Mouse (Mus musculus) embryonic facial prominence, embryonic 13.5 days (tissue): ENCODE data around the gene Nono. TPM values are rescaled to one million over a fixed set of nuclear protein-coding genes. Genes with fewer than 3 reads are reported as not detected.

Experiments
- ATAC-seq: fragments of 200-750 bp; cut with Nextera tagmentation; 2 replicates; pipeline ENCODE4 v1.8.0; 2017; ENCODE audit warnings: low read depth; ENCODE audit not compliant: insufficient number of reproducible peaks, insufficient read depth, low FRiP score, low TSS enrichment
- H3K27ac ChIP-seq: fragments of 300-500 bp; sonication (generic); 2 replicates; pipeline ENCODE4 v1.5.1; 2015; ENCODE audit warnings: moderate library complexity, mild to moderate bottlenecking, inconsistent platforms
- H3K27me3 ChIP-seq: fragments of 300-500 bp; sonication (generic); 2 replicates; pipeline ENCODE4 v1.6.1; 2015; ENCODE audit warnings: mild to moderate bottlenecking, inconsistent platforms
- H3K36me3 ChIP-seq: fragments of 300-500 bp; sonication (generic); 2 replicates; pipeline ENCODE4 v1.6.1; 2015; ENCODE audit warnings: mild to moderate bottlenecking, inconsistent platforms
- H3K4me1 ChIP-seq: fragments of 300-500 bp; sonication (generic); 2 replicates; pipeline ENCODE4 v1.6.1; 2015; ENCODE audit warnings: inconsistent platforms
- H3K4me2 ChIP-seq: fragments of 300-500 bp; sonication (generic); 2 replicates; pipeline ENCODE4 v1.6.1; 2015; ENCODE audit warnings: moderate library complexity, mild to moderate bottlenecking, inconsistent platforms
- H3K4me3 ChIP-seq: fragments of 300-500 bp; sonication (generic); 2 replicates; pipeline ENCODE4 v1.5.1; 2015; ENCODE audit warnings: mild to moderate bottlenecking, inconsistent platforms
- H3K9ac ChIP-seq: fragments of 300-500 bp; sonication (generic); 2 replicates; pipeline ENCODE4 v1.6.1; 2015; ENCODE audit warnings: mild to moderate bottlenecking, inconsistent platforms
- H3K9me3 ChIP-seq: fragments of 300-500 bp; sonication (generic); 2 replicates; pipeline ENCODE4 v1.6.1; 2016; ENCODE audit warnings: inconsistent platforms
- WGBS: fragments of 180-500 bp; shearing (Covaris S2); methylation state at CpG from one replicate; pipeline ENCODE4 v1.1.7; 2015; ENCODE audit warnings: mixed read lengths; 5-methylcytosine and 5-hydroxymethylcytosine counted together
- polyA plus RNA-seq: library from polyadenylated mRNA; unstranded; fragments of >200 nt; fragmentation: Nextera tagmentation; extraction: Ambion mirVana; gene quantifications from 2 replicates; pipeline ENCODE4 v1.2.1, GENCODE M21; 2015

Gene Nono
- 491 TPM in 2 replicates for polyA plus RNA-seq

- peak; percentile 95 for ATAC-seq
- no peaks in the 10 kb centered on the region for H3K4me1 ChIP-seq
- WGBS = 20% methylated on average over 51 of the region's 51 CpGs
- H3K9me3 ChIP-seq = no peaks in the 10 kb centered on the region
- peaks cover 16% of the 10 kb centered on the region for H3K36me3 ChIP-seq
- H3K27ac ChIP-seq = peak within 1 kb of the TSS; percentile 95
- peak within 1 kb of the TSS; percentile 88 for H3K9ac ChIP-seq
- no peaks in the 10 kb centered on the region for H3K27me3 ChIP-seq
- H3K4me2 ChIP-seq = peak within 1 kb of the TSS; percentile 57
- peak within 1 kb of the TSS; percentile 61 for H3K4me3 ChIP-seq
Measured at GRCm38 (mm10) chrX:101429142-101429949, at the start of gene Nono. Gene Nono (plus strand): TSS chrX:101429318.

GRCm38 (mm10) chrX:101379744-101380143, 49.4 kb upstream of the Nono start:
- 53% methylated on average over 1 of the region's 1 CpGs for WGBS
- no peak overlapping the region for H3K9ac ChIP-seq
- H3K27me3 ChIP-seq = peaks cover 76% of the 10 kb centered on the region
- H3K27ac ChIP-seq = no peak overlapping the region
- no peak overlapping the region for H3K4me3 ChIP-seq
- H3K4me1 ChIP-seq = no peaks in the 10 kb centered on the region
- no peak overlapping the region for H3K4me2 ChIP-seq
- no peak for ATAC-seq
- no peaks in the 10 kb centered on the region for H3K36me3 ChIP-seq
- no peaks in the 10 kb centered on the region for H3K9me3 ChIP-seq

DNA sequence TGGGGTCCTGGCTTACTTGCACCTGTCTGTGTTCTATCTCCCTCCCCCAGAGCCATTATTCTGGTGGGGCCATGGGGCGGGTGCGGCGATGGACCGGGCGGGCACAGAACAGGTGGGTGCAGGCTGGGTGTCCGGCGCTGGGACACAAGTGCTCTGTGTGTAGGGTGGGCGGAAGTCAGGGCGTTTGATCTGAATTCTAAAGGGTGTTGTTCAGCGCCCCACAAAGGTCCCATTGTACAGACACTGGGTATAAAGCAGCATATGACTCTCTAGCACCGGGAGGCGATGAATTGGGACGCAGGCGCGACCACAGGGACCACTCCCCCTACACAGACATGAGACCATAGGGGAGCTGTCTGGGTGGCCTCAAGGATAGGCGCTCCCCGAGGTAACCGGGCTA, 45.7 kb upstream of the Nono start:
- Histone ChIP-seq H3K36me3 (no peaks in the 10 kb centered on the region), H3K9me3 (no peaks in the 10 kb centered on the region), H3K27ac (no peak overlapping the region), H3K9ac (no peak overlapping the region), H3K4me2 (no peak overlapping the region), H3K4me3 (no peak overlapping the region), H3K4me1 (no peaks in the 10 kb centered on the region), H3K27me3 (peaks cover 87% of the 10 kb centered on the region)
- WGBS = 32% methylated on average over 18 of the region's 18 CpGs
- no peak for ATAC-seq

- H3K36me3 ChIP-seq = no peaks in the 10 kb centered on the region
- peaks cover 88% of the 10 kb centered on the region for H3K27me3 ChIP-seq
- H3K9ac ChIP-seq = 0 out of 2 replicates have a peak overlapping the region, but pooled peaks have one; percentile 49
- no peaks in the 10 kb centered on the region for H3K9me3 ChIP-seq
- no peak overlapping the region for H3K27ac ChIP-seq
- no peak for ATAC-seq
- H3K4me2 ChIP-seq = peak overlapping the region; percentile 55
- H3K4me3 ChIP-seq = peak overlapping the region; percentile 32
- no peaks in the 10 kb centered on the region for H3K4me1 ChIP-seq
- 22% methylated on average over 32 of the region's 32 CpGs for WGBS
Measured at GRCm38 (mm10) chrX:101384439-101385137, 44.5 kb upstream of the Nono start.

- Histone ChIP-seq H3K9ac (no peak overlapping the region), H3K27ac (no peak overlapping the region), H3K27me3 (peaks cover 75% of the 10 kb centered on the region), H3K4me1 (no peaks in the 10 kb centered on the region), H3K4me2 (no peak overlapping the region), H3K4me3 (no peak overlapping the region), H3K9me3 (no peaks in the 10 kb centered on the region), H3K36me3 (no peaks in the 10 kb centered on the region)
- no peak for ATAC-seq
- WGBS = 28% methylated on average over 4 of the region's 4 CpGs
Measured at GRCm38 (mm10) chrX:101386222-101386621, 42.9 kb upstream of the Nono start.

DNA sequence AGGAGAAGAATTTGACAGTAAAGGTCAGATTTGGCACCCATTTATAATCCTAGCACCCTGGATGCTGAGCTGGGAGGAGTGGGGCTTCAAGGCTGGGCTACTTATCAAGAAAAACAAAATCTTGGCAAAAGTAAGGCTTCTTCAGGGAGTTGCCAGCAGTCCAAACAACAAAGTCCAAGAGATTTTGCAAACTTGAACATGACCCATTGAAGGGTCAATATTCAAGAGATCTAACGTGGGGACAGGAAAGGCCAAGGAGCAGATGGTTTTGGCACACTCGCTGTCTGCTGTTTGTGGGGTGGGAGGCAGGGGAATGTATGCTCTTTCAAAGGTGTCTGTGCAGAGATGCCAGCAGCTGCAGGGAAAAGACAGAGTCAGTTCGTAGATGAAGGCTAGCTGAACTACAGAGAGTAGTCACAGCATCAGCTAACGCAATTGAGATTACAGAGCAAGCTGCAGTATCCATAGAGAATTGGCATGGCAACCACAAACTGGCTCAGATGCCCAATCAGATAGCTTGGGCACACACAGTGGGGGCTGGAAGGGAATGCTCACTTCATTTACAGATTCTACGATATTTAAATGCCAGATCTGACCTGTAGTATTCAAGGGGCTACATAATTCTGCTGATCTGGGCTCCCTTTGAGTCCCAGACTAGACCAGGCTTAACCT, 40.1 kb upstream of the Nono start:
- peaks cover 55% of the 10 kb centered on the region for H3K27me3 ChIP-seq
- no peaks in the 10 kb centered on the region for H3K36me3 ChIP-seq
- H3K4me3 ChIP-seq = no peak overlapping the region
- no peak overlapping the region for H3K9ac ChIP-seq
- ATAC-seq = no peak
- no peak overlapping the region for H3K27ac ChIP-seq
- H3K4me2 ChIP-seq = no peak overlapping the region
- WGBS = 69% methylated on average over 5 of the region's 5 CpGs
- H3K9me3 ChIP-seq = no peaks in the 10 kb centered on the region
- no peaks in the 10 kb centered on the region for H3K4me1 ChIP-seq

DNA sequence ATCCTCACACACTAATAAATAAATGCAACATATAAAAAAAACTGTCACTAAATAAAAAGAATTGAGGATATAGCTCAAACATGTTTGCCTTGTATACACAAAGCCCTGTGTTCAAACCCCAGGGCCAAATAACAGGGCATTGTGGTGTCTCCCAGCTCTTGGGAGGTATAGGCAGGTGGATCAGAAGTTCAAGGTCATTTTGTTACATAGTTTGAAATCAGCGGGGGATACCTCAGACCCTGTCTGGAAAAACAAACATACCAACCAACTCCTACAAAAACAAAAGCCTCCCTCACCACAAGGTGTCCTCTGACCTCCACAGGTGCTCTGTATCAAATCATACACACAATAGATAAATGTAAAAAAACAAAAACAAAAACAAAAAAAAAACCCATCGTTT, 34.8 kb upstream of the Nono start:
- H3K27ac ChIP-seq = no peak overlapping the region
- ATAC-seq = no peak
- no peaks in the 10 kb centered on the region for H3K4me1 ChIP-seq
- H3K27me3 ChIP-seq = peaks cover 36% of the 10 kb centered on the region
- H3K36me3 ChIP-seq = no peaks in the 10 kb centered on the region
- no peak overlapping the region for H3K9ac ChIP-seq
- H3K4me3 ChIP-seq = no peak overlapping the region
- H3K4me2 ChIP-seq = no peak overlapping the region
- H3K9me3 ChIP-seq = no peaks in the 10 kb centered on the region
- 60% methylated on average over 2 of the region's 2 CpGs for WGBS

DNA sequence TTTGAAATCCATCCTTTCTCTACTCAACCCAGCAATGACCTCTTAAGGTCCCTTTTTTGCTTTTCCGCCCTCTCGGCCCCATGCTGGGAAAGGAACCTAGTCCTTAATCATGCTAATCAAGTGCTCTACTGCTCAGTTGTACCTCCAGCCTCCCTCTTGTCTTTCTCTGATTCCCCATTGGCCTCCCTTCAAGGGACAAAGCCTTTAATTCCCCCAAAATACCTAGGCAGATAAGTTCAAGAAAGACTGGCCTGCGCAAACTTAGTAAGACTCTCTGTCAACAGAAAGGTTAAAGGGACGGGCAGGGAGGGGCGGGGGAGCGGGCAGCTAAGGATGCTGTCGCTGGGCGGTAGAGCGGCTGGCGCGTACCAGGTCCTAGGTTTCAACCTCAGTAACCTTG, 32.7 kb upstream of the Nono start:
- H3K9ac ChIP-seq = no peak overlapping the region
- no peak for ATAC-seq
- H3K4me3 ChIP-seq = no peak overlapping the region
- H3K27ac ChIP-seq = no peak overlapping the region
- H3K4me2 ChIP-seq = no peak overlapping the region
- no peaks in the 10 kb centered on the region for H3K36me3 ChIP-seq
- 23% methylated on average over 11 of the region's 11 CpGs for WGBS
- no peaks in the 10 kb centered on the region for H3K4me1 ChIP-seq
- H3K27me3 ChIP-seq = peaks cover 33% of the 10 kb centered on the region
- no peaks in the 10 kb centered on the region for H3K9me3 ChIP-seq

DNA sequence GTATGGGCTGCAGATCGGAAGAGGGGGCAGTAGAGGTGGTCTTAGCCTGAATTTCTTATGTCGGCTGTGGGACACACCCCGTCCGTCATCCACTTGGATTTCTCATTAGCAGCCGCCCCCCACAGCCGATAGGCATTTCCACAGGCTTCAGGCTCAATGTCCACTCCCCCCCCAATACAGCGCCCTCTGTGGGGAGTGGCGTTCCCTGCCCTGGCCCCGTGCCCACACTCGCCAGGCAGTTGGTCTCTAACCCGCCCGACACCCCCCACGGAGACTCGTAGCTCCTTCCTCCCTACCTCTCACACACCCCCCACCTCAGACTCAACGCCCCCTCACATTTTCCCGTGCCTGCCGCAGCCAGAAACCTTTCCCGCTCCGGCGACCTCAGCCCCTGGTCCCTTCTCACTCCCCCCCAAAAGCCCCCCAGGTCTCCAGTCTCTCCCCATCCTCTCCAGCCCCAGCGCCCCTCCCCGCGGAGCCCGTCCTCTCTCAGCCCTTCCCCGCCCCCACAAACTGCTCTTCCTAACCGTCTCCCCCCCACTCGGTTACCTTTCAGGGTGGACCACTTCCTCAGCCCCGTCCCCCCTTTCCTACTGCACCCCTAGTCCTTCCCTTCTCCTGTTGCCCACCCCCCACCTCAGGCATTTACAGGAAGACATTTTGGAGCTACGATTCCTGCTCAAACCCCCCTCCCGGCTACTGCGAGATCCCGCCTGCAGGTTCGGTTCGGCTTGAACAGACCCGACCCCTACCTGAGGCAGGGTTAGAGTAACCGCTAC, 10.0 kb upstream of the Nono start:
- Histone ChIP-seq H3K4me3 (peak overlapping the region; percentile 54), H3K9me3 (no peaks in the 10 kb centered on the region), H3K4me2 (peak overlapping the region; percentile 69), H3K9ac (peak overlapping the region; percentile 76), H3K27ac (peak overlapping the region; percentile 79), H3K4me1 (peaks cover 19% of the 10 kb centered on the region), H3K36me3 (peaks cover 15% of the 10 kb centered on the region; the same call in 1 of the 2 replicates), H3K27me3 (peaks cover 19% of the 10 kb centered on the region; the same call in 1 of the 2 replicates)
- 31% methylated on average over 36 of the region's 36 CpGs for WGBS
- no peak for ATAC-seq

DNA sequence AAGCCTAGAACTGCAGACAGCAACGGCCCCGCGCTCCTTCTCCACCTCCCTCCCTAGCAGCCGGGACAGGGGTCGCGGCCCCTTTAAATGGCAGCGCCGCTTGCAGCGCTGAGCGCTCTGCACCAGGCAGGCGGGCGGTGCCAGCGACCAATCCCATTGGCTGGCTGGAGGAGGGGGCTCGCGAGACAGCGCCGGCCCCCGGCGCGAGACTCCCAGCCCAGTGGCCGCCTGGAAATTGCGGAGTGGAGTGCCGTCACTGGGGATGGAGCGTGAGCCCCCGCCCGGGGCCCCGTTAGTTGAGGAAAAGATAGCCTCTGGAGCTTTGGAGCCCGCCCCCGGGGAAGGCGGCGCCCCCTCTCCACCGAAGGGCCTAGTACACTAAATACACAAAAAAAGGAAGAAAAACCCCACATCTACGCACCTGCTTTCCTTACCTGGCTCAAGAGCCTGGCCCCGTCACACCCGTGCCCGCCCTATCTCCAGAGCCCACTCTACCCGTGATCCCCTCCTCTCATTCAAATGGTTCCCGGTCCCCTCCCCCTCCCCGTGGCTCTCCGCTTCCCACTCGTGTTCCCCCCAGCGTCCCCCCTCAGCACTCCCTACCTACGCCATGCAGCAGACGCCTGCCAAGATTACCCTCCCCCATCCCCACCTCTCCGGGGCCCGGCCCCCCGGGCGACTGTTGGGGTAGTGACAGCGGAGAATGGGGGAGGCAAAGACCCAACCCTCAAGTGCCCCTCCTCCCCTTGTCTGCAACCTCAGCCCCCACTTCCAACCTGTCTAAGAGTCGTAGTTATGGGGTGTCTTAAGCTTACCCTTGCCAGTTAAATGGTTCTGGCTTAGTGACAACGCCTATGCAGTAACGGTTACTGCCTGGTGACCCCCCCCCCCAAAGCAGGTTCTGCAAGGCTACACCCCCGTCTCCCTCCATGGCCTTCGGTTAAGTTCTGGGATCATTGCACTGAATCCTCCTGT, 9.1 kb upstream of the Nono start:
- peak; percentile 94 for ATAC-seq
- peak overlapping the region; percentile 79 for H3K27ac ChIP-seq
- peaks cover 19% of the 10 kb centered on the region; the same call in 1 of the 2 replicates for H3K27me3 ChIP-seq
- H3K4me2 ChIP-seq = peak overlapping the region; percentile 69
- H3K4me1 ChIP-seq = peaks cover 19% of the 10 kb centered on the region
- peak overlapping the region; percentile 54 for H3K4me3 ChIP-seq
- peak overlapping the region; percentile 76 for H3K9ac ChIP-seq
- 22% methylated on average over 52 of the region's 54 CpGs for WGBS
- H3K9me3 ChIP-seq = no peaks in the 10 kb centered on the region
- H3K36me3 ChIP-seq = 0 out of 2 replicates have a peak, but pooled peaks cover 10% of the 10 kb centered on the region
